Mouse (Mus musculus): ENCODE results near the gene Sdsl. TPM values are rescaled to one million over a fixed set of nuclear protein-coding genes. Genes with fewer than 3 reads are reported as not detected.

Sdsl gene
- polyA plus RNA-seq, 1 experiment from 2014 or later = 7.9 TPM

DNA sequence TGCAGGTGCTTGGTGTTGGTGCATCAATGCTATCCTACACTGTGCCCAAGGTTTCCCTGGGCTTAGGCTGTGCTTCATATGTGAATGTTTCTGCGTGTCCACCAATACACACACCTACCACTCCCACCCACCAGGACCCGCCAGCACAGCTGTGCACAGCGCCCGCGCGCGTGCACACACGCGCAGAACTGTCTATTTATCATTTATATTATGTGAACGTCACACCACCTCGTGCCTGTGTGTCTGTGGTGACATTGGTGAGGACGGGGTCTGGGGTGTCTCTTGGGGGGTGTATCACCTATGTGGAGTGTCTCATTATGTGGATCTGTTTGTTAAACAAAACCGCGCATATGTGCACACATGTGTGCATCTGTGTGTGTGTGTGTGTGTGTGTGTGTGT lies 63.7 kb downstream of the Sdsl start:
- H3K4me1 ChIP-seq (replicated peaks) = peaks cover 17% of the 10 kb centered on the region
- peak overlapping the region; percentile 44; the same call in 1 of the 2 replicates for H3K4me3 ChIP-seq
- H3K27me3 ChIP-seq (ENCODE audit: insufficient read depth, poor library complexity, severe bottlenecking) = peaks cover 73% of the 10 kb centered on the region
- H3K9me3 ChIP-seq = peaks cover 6% of the 10 kb centered on the region
- no peak for DNase-seq (ENCODE audit: low spot score)
- H3K36me3 ChIP-seq = no peaks in the 10 kb centered on the region
- peak overlapping the region; percentile 72 for H3K27ac ChIP-seq
- 79% methylated on average over 14 of the region's 14 CpGs for WGBS

Other genes with a start within 250 kb of the Sdsl start
- gene Lhx5, start 41.1 kb downstream of the Sdsl start, polyA plus RNA-seq (2016; fragmentation: Nextera tagmentation; extraction: Ambion mirVana) = 12.1 and 34.0 TPM in 2 replicates
- gene Sds, start 3.7 kb upstream of the Sdsl start, polyA plus RNA-seq (2016; fragmentation: Nextera tagmentation; extraction: Ambion mirVana) = not detected in 2 replicates
- 42.5 and 43.0 TPM in 2 replicates for gene Plbd2, start 30.8 kb upstream of the Sdsl start, polyA plus RNA-seq (2016; fragmentation: Nextera tagmentation; extraction: Ambion mirVana)
- 4.4 and 5.8 TPM in 2 replicates for gene Slc8b1, start 38.4 kb upstream of the Sdsl start, polyA plus RNA-seq (2016; fragmentation: Nextera tagmentation; extraction: Ambion mirVana)
- 12.5 and 12.9 TPM in 2 replicates for gene Tpcn1, start 115.9 kb upstream of the Sdsl start, polyA plus RNA-seq (2016; fragmentation: Nextera tagmentation; extraction: Ambion mirVana)
- 1.3 and 2.8 TPM in 2 replicates for gene Iqcd, start 116.2 kb upstream of the Sdsl start, polyA plus RNA-seq (2016; fragmentation: Nextera tagmentation; extraction: Ambion mirVana)
- 19.0 and 19.6 TPM in 2 replicates for gene Rita1, start 139.8 kb upstream of the Sdsl start, polyA plus RNA-seq (2016; fragmentation: Nextera tagmentation; extraction: Ambion mirVana)
- gene Ddx54, start 139.9 kb upstream of the Sdsl start, polyA plus RNA-seq (2016; fragmentation: Nextera tagmentation; extraction: Ambion mirVana) = 62.2 and 64.7 TPM in 2 replicates
- 0.85 TPM in 1 of 2 replicates, not detected in the other for gene Cfap73, start 161.4 kb upstream of the Sdsl start, polyA plus RNA-seq (2016; fragmentation: Nextera tagmentation; extraction: Ambion mirVana)
- gene Rasal1, start 176.0 kb upstream of the Sdsl start, polyA plus RNA-seq (2016; fragmentation: Nextera tagmentation; extraction: Ambion mirVana) = 0.13 and 0.15 TPM in 2 replicates
- 1.7 and 5.8 TPM in 2 replicates for gene Dtx1, start 239.1 kb upstream of the Sdsl start, polyA plus RNA-seq (2016; fragmentation: Nextera tagmentation; extraction: Ambion mirVana)

Data from hindbrain, embryonic 10.5 days (tissue).